Mouse (Mus musculus) heart, postnatal 0 days (tissue): ENCODE results near the gene Cc2d1a.

Source experiments
- CTCF ChIP-seq: IDR thresholded peaks from 2 replicates; pipeline ENCODE4 v1.5.1; 2016; ENCODE audit warnings: antibody characterized with exemption, control low read depth, low read depth
- EP300 ChIP-seq: IDR thresholded peaks from 2 replicates; pipeline ENCODE4 v1.6.1; 2016; ENCODE audit warnings: antibody characterized with exemption, low read depth

- TF ChIP-seq CTCF (no peak), EP300 (no peak)
Measured at GRCm38 (mm10) chr8:84122151-84122550, 25.6 kb downstream of the Cc2d1a start.
